Mouse (Mus musculus): ENCODE data around the gene Ints1. TPM values are rescaled to one million over a fixed set of nuclear protein-coding genes. Genes with fewer than 3 reads are reported as not detected.

The Ints1 gene
- polyA plus RNA-seq, 1 experiment from 2014 or later = 16.9 TPM

DNA sequence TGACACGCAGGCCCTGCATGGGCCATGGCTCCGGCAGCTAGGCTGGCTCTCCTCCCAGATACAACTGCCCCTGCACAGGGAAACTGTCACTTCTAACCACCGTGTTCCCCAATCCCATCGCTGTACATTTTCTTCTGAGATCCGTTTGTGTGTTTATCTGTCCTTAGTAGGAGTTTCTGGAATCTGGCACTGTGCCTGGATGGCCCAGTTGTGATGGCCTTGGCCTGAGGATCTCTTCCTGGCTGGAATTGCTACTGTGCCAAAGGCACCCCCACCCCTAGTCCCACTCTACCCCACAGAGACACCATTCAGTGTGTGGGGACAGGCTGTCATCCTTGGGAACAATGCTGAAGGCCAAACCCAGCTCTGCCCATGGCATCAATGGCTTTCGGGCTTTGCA is 40.5 kb upstream of the Ints1 start:
- H3K4me3 ChIP-seq (ENCODE audit: low read length) = no peak overlapping the region

DNA sequence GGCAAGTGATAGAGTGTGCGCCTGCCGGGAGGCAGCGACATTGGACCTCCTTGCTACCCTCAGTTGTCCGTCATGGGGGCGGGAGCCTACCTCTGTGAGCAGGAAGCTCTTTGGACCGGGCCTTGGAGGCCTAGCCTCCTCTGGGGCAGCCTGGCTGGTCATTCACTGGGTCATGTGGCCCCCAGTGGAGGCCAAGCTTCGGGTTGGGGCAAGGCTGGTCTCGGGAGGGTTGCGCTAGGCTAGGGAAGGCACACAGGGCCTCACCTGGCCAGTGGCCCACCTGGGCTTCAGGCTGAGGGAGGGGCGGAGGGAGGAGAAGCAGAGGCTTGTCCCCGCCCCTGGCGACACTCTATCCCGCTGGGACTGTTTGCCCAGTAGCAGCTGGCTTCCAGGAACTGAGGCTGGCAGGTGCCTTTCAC is 38.5 kb upstream of the Ints1 start:
- Histone ChIP-seq H3K27ac (ENCODE audit: low read length) (no peak overlapping the region), H3K4me3 (ENCODE audit: low read length) (0 out of 2 replicates have a peak overlapping the region, but pooled peaks have one; percentile 16), H3K9ac (ENCODE audit: low read length) (peak overlapping the region; percentile 39; the same call in 1 of the 2 replicates), H3K9me3 (replicated peaks; ENCODE audit: control insufficient read depth, low read length) (no peaks in the 10 kb centered on the region), H3K27me3 (ENCODE audit: control insufficient read depth, insufficient read depth, low read length) (peaks cover 4% of the 10 kb centered on the region), H3K36me3 (ENCODE audit: control insufficient read depth, insufficient read depth) (no peaks in the 10 kb centered on the region), H3K4me1 (ENCODE audit: control insufficient read depth, insufficient read depth, low read length) (peaks cover 4% of the 10 kb centered on the region; the same call in 1 of the 2 replicates), H3K4me2 (ENCODE audit: low read depth, low read length) (no peak overlapping the region)
- ATAC-seq (replicated peaks; ENCODE audit: extremely low read depth, insufficient read depth, low FRiP score) = no peak
- WGBS = 14% methylated on average over 13 of the region's 13 CpGs

More for the DNA sequence above, 40.5 kb upstream of the Ints1 start:
- Histone ChIP-seq H3K9me3 (replicated peaks; ENCODE audit: control insufficient read depth, low read length) (no peaks in the 10 kb centered on the region), H3K36me3 (ENCODE audit: control insufficient read depth, insufficient read depth) (no peaks in the 10 kb centered on the region; the same call in 1 of the 2 replicates), H3K4me2 (ENCODE audit: low read depth, low read length) (no peak overlapping the region), H3K9ac (ENCODE audit: low read length) (no peak overlapping the region), H3K27ac (ENCODE audit: low read length) (no peak overlapping the region), H3K4me1 (ENCODE audit: control insufficient read depth, insufficient read depth, low read length) (peaks cover 4% of the 10 kb centered on the region; the same call in 1 of the 2 replicates), H3K27me3 (ENCODE audit: control insufficient read depth, insufficient read depth, low read length) (peaks cover 4% of the 10 kb centered on the region)
- WGBS = 42% methylated on average over 6 of the region's 6 CpGs
- ATAC-seq (replicated peaks; ENCODE audit: extremely low read depth, insufficient read depth, low FRiP score) = no peak

DNA sequence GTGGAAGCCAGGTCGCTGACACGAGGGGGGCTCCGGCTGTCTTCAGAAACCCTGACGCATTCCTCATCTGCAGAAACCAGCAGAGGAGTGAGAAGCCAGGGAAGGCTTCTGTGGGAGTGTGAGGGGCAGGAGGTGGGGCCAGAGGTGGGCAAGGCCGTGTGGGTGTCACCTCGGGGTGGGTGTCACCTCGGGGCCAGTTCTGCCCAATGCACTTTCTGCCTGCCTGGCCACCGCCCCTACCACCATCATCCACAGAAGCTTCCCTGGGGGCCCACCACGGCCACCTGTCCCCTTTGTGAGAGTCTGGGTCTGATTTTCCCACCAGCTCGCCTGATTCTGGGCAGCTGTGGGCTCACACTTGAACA is 37.6 kb upstream of the Ints1 start:
- WGBS = 37% methylated on average over 10 of the region's 10 CpGs
- Histone ChIP-seq H3K9me3 (replicated peaks; ENCODE audit: control insufficient read depth, low read length) (no peaks in the 10 kb centered on the region), H3K9ac (ENCODE audit: low read length) (no peak overlapping the region), H3K36me3 (ENCODE audit: control insufficient read depth, insufficient read depth) (no peaks in the 10 kb centered on the region), H3K27me3 (ENCODE audit: control insufficient read depth, insufficient read depth, low read length) (peaks cover 4% of the 10 kb centered on the region), H3K4me1 (ENCODE audit: control insufficient read depth, insufficient read depth, low read length) (peaks cover 4% of the 10 kb centered on the region; the same call in 1 of the 2 replicates), H3K27ac (ENCODE audit: low read length) (no peak overlapping the region), H3K4me3 (ENCODE audit: low read length) (no peak overlapping the region), H3K4me2 (ENCODE audit: low read depth, low read length) (no peak overlapping the region)
- ATAC-seq (replicated peaks; ENCODE audit: extremely low read depth, insufficient read depth, low FRiP score) = no peak

DNA sequence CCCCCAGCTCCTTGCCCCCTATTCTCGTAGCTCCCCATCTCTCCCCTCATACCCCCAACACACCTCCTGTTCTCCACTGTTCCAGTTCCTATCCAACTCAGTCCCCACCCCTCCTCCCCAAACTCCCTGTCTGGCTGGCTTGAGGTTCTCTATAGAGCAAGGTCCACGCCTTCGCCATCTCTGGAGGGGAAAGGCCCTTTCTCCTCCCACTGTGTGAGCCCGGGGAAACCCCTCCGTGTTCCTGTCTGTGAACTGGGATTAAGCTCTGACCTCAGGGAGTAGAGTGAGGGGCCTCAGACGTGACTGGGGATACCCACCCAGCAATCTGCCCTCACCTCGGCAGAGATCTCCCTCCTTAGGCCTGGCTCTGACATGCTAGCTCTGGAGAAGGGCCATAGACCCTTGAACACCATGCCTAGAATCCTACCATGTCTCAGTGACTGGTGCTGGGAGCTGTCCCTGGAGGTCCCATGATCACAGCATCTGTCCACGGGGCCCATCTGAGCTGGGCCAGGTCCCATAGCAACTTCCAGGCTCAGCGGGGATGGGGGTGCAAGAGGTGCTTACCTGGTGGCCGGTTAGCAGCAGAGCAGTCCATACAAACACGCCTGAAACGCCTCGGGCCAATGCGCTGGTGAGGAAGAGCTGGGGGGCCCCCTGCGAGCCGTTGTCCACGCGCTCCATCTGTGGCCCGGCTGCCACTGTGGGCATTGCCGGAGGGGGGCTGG is 37.1 kb upstream of the Ints1 start:
- no peak overlapping the region for H3K9ac ChIP-seq (ENCODE audit: low read length)
- no peak overlapping the region for H3K27ac ChIP-seq (ENCODE audit: low read length)
- peaks cover 4% of the 10 kb centered on the region for H3K27me3 ChIP-seq (ENCODE audit: control insufficient read depth, insufficient read depth, low read length)
- 59% methylated on average over 20 of the region's 20 CpGs for WGBS
- H3K4me1 ChIP-seq (ENCODE audit: control insufficient read depth, insufficient read depth, low read length) = peaks cover 4% of the 10 kb centered on the region; the same call in 1 of the 2 replicates
- no peaks in the 10 kb centered on the region for H3K36me3 ChIP-seq (ENCODE audit: control insufficient read depth, insufficient read depth)
- H3K4me2 ChIP-seq (ENCODE audit: low read depth, low read length) = no peak overlapping the region
- no peak for ATAC-seq (replicated peaks; ENCODE audit: extremely low read depth, insufficient read depth, low FRiP score)
- no peak overlapping the region for H3K4me3 ChIP-seq (ENCODE audit: low read length)
- H3K9me3 ChIP-seq (replicated peaks; ENCODE audit: control insufficient read depth, low read length) = no peaks in the 10 kb centered on the region

DNA sequence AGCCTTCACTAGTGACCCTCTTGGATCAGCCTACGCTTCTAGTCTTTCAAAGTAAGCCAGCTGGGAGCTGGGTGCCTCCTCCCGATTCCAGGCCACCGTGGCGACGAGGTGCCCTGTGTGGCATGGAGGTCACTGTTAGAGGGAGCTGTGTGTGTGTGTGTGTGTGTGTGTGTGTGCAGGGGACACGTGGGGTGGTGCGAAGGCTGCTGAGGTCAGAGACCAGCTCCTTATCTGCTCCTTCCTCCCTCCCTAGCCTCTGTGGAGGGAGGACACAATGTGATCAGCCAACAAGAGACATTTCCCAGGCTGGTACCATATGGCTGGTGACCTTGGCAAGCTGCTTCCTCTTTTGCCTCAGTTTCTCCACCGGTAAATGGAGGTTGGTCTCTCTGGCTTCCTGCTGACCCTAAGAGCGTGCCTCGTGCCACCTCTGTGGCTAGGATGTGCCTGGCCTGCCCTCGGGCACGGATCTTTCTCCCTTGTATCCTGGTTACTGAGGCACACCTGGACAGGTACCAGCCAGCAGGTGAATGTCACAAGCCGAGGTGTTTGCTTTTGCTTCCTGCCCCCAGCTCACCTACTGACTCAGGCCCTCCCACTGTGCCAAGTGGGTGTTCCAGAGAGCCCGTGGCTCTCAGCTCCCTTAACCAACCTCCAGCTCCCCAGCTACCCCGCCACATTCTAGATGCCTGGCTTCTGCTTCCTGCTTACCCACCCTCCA is 36.4 kb upstream of the Ints1 start:
- no peak overlapping the region for H3K9ac ChIP-seq (ENCODE audit: low read length)
- WGBS = 70% methylated on average over 15 of the region's 15 CpGs
- no peaks in the 10 kb centered on the region for H3K9me3 ChIP-seq (replicated peaks; ENCODE audit: control insufficient read depth, low read length)
- no peaks in the 10 kb centered on the region for H3K36me3 ChIP-seq (ENCODE audit: control insufficient read depth, insufficient read depth)
- ATAC-seq (replicated peaks; ENCODE audit: extremely low read depth, insufficient read depth, low FRiP score) = no peak
- no peak overlapping the region for H3K27ac ChIP-seq (ENCODE audit: low read length)
- H3K4me1 ChIP-seq (ENCODE audit: control insufficient read depth, insufficient read depth, low read length) = peaks cover 4% of the 10 kb centered on the region; the same call in 1 of the 2 replicates
- no peak overlapping the region for H3K4me2 ChIP-seq (ENCODE audit: low read depth, low read length)
- peaks cover 4% of the 10 kb centered on the region for H3K27me3 ChIP-seq (ENCODE audit: control insufficient read depth, insufficient read depth, low read length)
- no peak overlapping the region for H3K4me3 ChIP-seq (ENCODE audit: low read length)

DNA sequence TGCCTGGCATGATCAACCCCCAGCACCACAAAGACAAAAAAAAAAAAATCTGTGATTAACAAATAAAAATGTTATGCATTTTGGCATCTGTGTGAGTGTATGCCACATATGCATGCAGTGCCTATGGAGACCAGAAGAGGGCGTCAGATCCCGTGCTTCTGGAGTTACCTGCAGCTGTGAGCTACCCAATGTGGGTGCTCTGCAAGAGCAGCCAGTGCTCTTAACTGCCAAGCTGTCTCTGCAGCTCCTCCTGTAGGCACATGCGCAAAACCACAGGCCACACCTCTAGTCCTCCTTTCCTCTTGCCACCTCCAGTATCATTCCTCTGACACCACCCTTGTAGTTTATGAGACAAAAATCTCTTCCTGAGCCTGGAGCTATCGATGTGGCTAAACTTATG is 33.9 kb upstream of the Ints1 start:
- H3K4me2 ChIP-seq (ENCODE audit: low read depth, low read length) = no peak overlapping the region
- no peak for ATAC-seq (replicated peaks; ENCODE audit: extremely low read depth, insufficient read depth, low FRiP score)
- 68% methylated on average over 4 of the region's 4 CpGs for WGBS

DNA sequence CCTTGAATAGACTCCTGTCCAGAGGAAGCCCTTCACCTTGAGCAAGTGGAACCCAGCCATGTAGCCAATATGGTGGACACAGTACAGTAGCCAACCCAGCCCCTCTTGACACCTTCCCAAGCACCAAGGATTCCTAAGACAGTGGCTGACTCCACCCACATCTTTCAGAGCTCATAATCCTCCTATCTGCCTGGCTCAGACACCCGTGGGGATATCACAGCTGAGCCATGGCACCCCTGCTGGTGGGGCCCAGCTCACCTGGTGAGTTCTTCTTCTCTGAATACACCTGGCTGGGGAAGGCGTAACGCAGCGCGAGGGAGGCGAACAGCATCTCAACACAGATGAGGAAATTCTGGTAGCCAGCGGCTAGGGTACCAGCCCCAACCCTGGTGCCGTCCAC is 30.4 kb upstream of the Ints1 start:
- Histone ChIP-seq H3K4me1 (ENCODE audit: control insufficient read depth, insufficient read depth, low read length) (peaks cover 19% of the 10 kb centered on the region), H3K27me3 (ENCODE audit: control insufficient read depth, insufficient read depth, low read length) (no peaks in the 10 kb centered on the region), H3K4me2 (ENCODE audit: low read depth, low read length) (no peak overlapping the region), H3K9ac (ENCODE audit: low read length) (no peak overlapping the region), H3K9me3 (replicated peaks; ENCODE audit: control insufficient read depth, low read length) (no peaks in the 10 kb centered on the region), H3K4me3 (ENCODE audit: low read length) (no peak overlapping the region), H3K36me3 (ENCODE audit: control insufficient read depth, insufficient read depth) (peaks cover 6% of the 10 kb centered on the region; the same call in 1 of the 2 replicates), H3K27ac (ENCODE audit: low read length) (no peak overlapping the region)
- WGBS = 90% methylated on average over 8 of the region's 8 CpGs
- ATAC-seq (replicated peaks; ENCODE audit: extremely low read depth, insufficient read depth, low FRiP score) = no peak

More for the DNA sequence above, 33.9 kb upstream of the Ints1 start:
- Histone ChIP-seq H3K36me3 (ENCODE audit: control insufficient read depth, insufficient read depth) (no peaks in the 10 kb centered on the region), H3K9ac (ENCODE audit: low read length) (no peak overlapping the region), H3K27ac (ENCODE audit: low read length) (no peak overlapping the region), H3K4me1 (ENCODE audit: control insufficient read depth, insufficient read depth, low read length) (peaks cover 3% of the 10 kb centered on the region), H3K4me3 (ENCODE audit: low read length) (no peak overlapping the region), H3K27me3 (ENCODE audit: control insufficient read depth, insufficient read depth, low read length) (peaks cover 4% of the 10 kb centered on the region), H3K9me3 (replicated peaks; ENCODE audit: control insufficient read depth, low read length) (no peaks in the 10 kb centered on the region)

DNA sequence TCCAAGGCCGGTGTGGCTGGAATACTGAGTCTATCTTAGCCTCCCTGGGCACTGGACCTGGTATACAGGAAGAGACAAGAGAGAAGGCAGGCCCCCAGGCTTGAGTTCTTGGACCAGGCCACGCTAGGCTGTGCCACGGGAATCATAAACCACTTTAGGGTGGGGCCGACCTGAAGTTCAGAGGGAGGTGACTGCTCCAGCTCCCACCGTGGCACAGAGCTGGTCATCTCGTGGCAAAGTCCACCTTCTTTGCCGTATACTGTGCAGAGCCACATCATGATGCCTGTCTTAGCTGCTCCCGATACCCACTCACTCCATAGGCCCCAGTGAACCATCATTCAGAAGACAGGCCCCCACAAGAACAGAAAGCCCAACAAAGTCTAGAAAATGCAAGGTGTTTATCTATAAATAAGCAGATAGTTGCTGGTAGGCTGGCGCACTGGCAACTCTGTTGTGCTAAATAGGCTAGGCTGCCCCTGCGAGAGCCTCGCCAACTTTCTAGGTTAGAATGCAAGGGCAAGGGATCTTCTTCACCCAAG is 29.2 kb upstream of the Ints1 start:
- peaks cover 22% of the 10 kb centered on the region for H3K4me1 ChIP-seq (ENCODE audit: control insufficient read depth, insufficient read depth, low read length)
- H3K36me3 ChIP-seq (ENCODE audit: control insufficient read depth, insufficient read depth) = peaks cover 17% of the 10 kb centered on the region
- peak overlapping the region; percentile 75 for H3K27ac ChIP-seq (ENCODE audit: low read length)
- no peak for ATAC-seq (replicated peaks; ENCODE audit: extremely low read depth, insufficient read depth, low FRiP score)
- no peaks in the 10 kb centered on the region for H3K9me3 ChIP-seq (replicated peaks; ENCODE audit: control insufficient read depth, low read length)
- WGBS = 64% methylated on average over 11 of the region's 11 CpGs
- H3K4me3 ChIP-seq (ENCODE audit: low read length) = no peak overlapping the region
- no peaks in the 10 kb centered on the region for H3K27me3 ChIP-seq (ENCODE audit: control insufficient read depth, insufficient read depth, low read length)
- no peak overlapping the region for H3K4me2 ChIP-seq (ENCODE audit: low read depth, low read length)
- H3K9ac ChIP-seq (ENCODE audit: low read length) = 0 out of 2 replicates have a peak overlapping the region, but pooled peaks have one; percentile 28

All from heart, embryonic 16.5 days (tissue).